Mouse (Mus musculus) A20 (cell line): ENCODE results near the gene Tmem217.
A peak's percentile ranks its signal among the peaks of the same experiment; 100 is the strongest.
"Not testable (repeated sequence)": the region's sequence is repeated elsewhere in the genome, so short reads cannot be mapped to it uniquely, and the experiment has no call there.

Experiments used
- DNase-seq: peaks from one replicate; pipeline ENCODE4 v3.0.0-alpha.2; 2011; ENCODE audit warnings: low read depth, low spot score

Gene Tmem217

GRCm38 (mm10) chr17:29503700-29504099, 48.5 kb downstream of the Tmem217 start:
- DNase-seq = peak; percentile 37

GRCm38 (mm10) chr17:29502669-29503665, 49.2 kb downstream of the Tmem217 start:
- no peak for DNase-seq

- DNase-seq = no peak
Observed at GRCm38 (mm10) chr17:29502005-29502668, 50.0 kb downstream of the Tmem217 start.

GRCm38 (mm10) chr17:29500802-29501469, 51.2 kb downstream of the Tmem217 start:
- no peak for DNase-seq

GRCm38 (mm10) chr17:29500243-29500740, 51.9 kb downstream of the Tmem217 start:
- DNase-seq = no peak

GRCm38 (mm10) chr17:29499511-29499910, 52.7 kb downstream of the Tmem217 start:
- no peak for DNase-seq

GRCm38 (mm10) chr17:29498952-29499351, 53.2 kb downstream of the Tmem217 start:
- DNase-seq = not testable (repeated sequence)

- DNase-seq = peak; percentile 65
Observed at GRCm38 (mm10) chr17:29498028-29498427, 54.2 kb downstream of the Tmem217 start.

- DNase-seq = not testable (repeated sequence)
Observed at GRCm38 (mm10) chr17:29497481-29497880, 54.7 kb downstream of the Tmem217 start.

- DNase-seq = no peak
Observed at GRCm38 (mm10) chr17:29497071-29497354, 55.2 kb downstream of the Tmem217 start.

GRCm38 (mm10) chr17:29496211-29497070, 55.7 kb downstream of the Tmem217 start:
- DNase-seq = peak; percentile 60

GRCm38 (mm10) chr17:29494732-29495076, 57.5 kb downstream of the Tmem217 start:
- no peak for DNase-seq

GRCm38 (mm10) chr17:29494062-29494731, 58.0 kb downstream of the Tmem217 start:
- peak; percentile 64 for DNase-seq

GRCm38 (mm10) chr17:29493461-29493980, 58.7 kb downstream of the Tmem217 start:
- DNase-seq = no peak

GRCm38 (mm10) chr17:29492269-29493191, 59.7 kb downstream of the Tmem217 start:
- peak; percentile 87 for DNase-seq

GRCm38 (mm10) chr17:29491591-29492268, 60.5 kb downstream of the Tmem217 start:
- peak; percentile 73 for DNase-seq

GRCm38 (mm10) chr17:29490713-29491581, 61.2 kb downstream of the Tmem217 start, which contains the start of gene Pim1:
Gene Pim1, plus strand, starts transcription at chr17:29490753.
- no peak for DNase-seq
